Mouse (Mus musculus) heart, embryonic 10.5 days (tissue): ENCODE data around the gene Csrnp1. TPM values are rescaled to one million over a fixed set of nuclear protein-coding genes. Genes with fewer than 3 reads are reported as not detected.
"Not testable (repeated sequence)": the region's sequence is repeated elsewhere in the genome, so short reads cannot be mapped to it uniquely, and the experiment has no call there.

Source experiments
- DNase-seq: peaks from one replicate; pipeline ENCODE4 v3.0.0-alpha.2; 2017; ENCODE audit warnings: low spot score
- H3K27ac ChIP-seq: fragments of 300-500 bp; sonication (generic); 2 replicates; pipeline ENCODE4 v1.5.1; 2016; ENCODE audit warnings: mild to moderate bottlenecking
- H3K27me3 ChIP-seq: fragments of 300-500 bp; sonication (generic); 2 replicates; pipeline ENCODE4 v1.6.1; 2016; ENCODE audit warnings: mild to moderate bottlenecking; ENCODE audit not compliant: poor library complexity, insufficient read depth, severe bottlenecking
- H3K36me3 ChIP-seq: fragments of 300-500 bp; sonication (generic); 2 replicates; pipeline ENCODE4 v1.6.1; 2016; ENCODE audit warnings: mild to moderate bottlenecking, moderate library complexity
- H3K4me1 ChIP-seq: fragments of 300-500 bp; sonication (generic); 2 replicates; pipeline ENCODE4 v1.6.1; 2016; ENCODE audit warnings: mild to moderate bottlenecking
- H3K4me3 ChIP-seq: fragments of 300-500 bp; sonication (generic); 2 replicates; pipeline ENCODE4 v1.5.1; 2016; ENCODE audit warnings: mild to moderate bottlenecking, moderate library complexity
- H3K9me3 ChIP-seq: fragments of 300-500 bp; sonication (generic); 2 replicates; pipeline ENCODE4 v1.6.1; 2016; ENCODE audit warnings: mild to moderate bottlenecking, moderate library complexity
- WGBS: fragments of 180-500 bp; shearing (Covaris S2); methylation state at CpG from one replicate; pipeline ENCODE4 v1.1.7; 2016; 5-methylcytosine and 5-hydroxymethylcytosine counted together
- polyA plus RNA-seq: library from polyadenylated mRNA; unstranded; fragments of >200 nt; fragmentation: Nextera tagmentation; extraction: Ambion mirVana; gene quantifications from 2 replicates; pipeline ENCODE4 v1.2.1, GENCODE M21; 2016

Csrnp1 gene
- polyA plus RNA-seq, 1 experiment from 2014 or later, result 7.5 TPM

DNA sequence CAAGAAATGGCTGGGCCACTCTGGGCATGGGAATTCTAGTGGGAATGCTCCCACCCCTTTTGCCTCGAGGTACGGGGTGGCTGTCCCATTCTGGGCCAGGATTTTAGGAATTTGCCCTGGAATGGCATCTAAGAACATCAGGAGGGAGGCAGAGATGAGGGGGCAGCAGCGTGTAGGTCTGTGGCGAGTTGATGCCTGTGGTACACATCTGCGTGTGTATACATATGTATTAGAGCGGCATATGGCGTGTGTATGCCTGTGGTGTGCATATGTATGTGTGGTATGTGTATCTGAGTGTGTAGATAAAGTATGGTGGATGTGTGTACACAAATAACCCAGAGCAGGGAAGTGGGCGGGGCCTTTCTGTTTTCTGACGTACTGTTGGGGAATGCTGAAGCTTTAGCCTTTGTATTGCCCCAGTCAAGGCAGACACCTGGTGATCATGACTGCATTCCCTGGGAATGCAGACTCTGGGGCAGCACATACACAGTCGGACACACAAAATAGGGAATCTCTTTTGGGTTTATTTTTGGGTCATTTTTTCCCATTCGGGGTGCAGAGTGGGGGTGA, 28.9 kb upstream of the Csrnp1 start:
- no peak for DNase-seq
- 68% methylated on average over 11 of the region's 11 CpGs for WGBS
- H3K27ac ChIP-seq, result no peak overlapping the region
- no peaks in the 10 kb centered on the region for H3K27me3 ChIP-seq
- peaks cover 51% of the 10 kb centered on the region for H3K4me1 ChIP-seq
- no peaks in the 10 kb centered on the region for H3K9me3 ChIP-seq
- peaks cover 62% of the 10 kb centered on the region for H3K36me3 ChIP-seq
- no peak overlapping the region for H3K4me3 ChIP-seq

DNA sequence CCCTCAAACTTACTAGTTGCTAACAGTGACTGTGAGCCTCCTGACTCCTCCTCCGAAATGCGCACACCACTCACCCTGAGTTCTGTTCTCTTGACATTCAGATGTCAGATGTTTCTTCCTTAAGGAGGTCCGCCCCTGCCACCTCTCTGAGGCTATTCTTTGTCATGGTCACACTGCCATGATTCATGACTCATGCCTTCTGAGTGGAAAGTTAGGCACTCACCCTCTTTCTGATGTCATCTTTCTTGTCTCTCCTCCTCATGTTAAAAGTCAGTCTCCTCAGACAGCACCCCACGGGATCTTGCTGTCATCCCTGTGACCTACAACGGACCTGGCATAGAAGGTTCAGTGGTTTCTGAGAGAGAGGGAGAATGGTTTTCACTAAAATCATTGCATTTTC, 28.3 kb upstream of the Csrnp1 start:
- DNase-seq, result no peak
- H3K27ac ChIP-seq, result 0 out of 2 replicates have a peak overlapping the region, but pooled peaks have one; percentile 13
- H3K27me3 ChIP-seq, result no peaks in the 10 kb centered on the region
- H3K36me3 ChIP-seq, result peaks cover 56% of the 10 kb centered on the region
- WGBS, result 78% methylated on average over 5 of the region's 5 CpGs
- peaks cover 51% of the 10 kb centered on the region for H3K4me1 ChIP-seq
- no peak overlapping the region for H3K4me3 ChIP-seq
- H3K9me3 ChIP-seq, result no peaks in the 10 kb centered on the region

DNA sequence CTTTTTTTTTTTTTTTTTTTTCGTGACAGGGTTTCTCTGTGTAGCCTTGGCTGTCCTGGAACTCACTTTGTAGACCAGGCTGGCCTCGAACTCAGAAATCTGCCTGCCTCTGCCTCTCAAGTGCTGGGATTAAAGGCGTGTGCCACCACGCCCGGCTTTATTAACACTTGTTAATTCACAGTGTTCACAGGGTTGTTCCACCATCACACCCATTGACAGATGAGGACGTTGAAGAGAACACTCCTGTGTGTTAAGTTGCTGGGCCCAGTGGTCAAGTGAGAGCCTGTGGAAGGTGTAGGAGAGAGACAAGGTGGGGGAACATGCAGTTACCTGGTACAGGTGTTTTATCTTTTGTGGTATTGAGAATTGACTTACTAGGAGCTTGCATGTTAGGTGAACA, 27.7 kb upstream of the Csrnp1 start:
- H3K9me3 ChIP-seq, H3K27me3 ChIP-seq, H3K4me3 ChIP-seq, H3K27ac ChIP-seq, DNase-seq: not testable (repeated sequence)
- Histone ChIP-seq H3K36me3 (peaks cover 50% of the 10 kb centered on the region), H3K4me1 (peaks cover 49% of the 10 kb centered on the region)
- WGBS, result 76% methylated on average over 6 of the region's 6 CpGs

DNA sequence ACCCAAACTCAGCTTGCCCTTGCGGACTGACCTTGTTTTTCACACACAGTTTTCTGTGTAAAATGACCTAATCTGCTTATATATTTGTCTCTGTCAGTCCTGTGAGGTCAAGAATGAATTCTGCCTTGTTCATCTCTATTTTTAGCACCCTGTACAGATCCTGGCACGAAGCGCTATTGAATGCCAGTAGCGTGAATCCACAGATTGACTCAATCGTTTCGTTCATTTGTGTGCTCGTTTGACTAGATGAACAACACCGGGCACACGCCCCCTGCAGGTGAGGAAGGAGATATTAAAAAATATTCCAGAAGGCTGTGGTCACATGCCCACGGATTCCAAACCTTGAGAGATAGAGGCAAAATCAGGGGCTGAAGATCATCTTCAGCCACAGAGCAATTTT, 27.1 kb upstream of the Csrnp1 start:
- Histone ChIP-seq H3K36me3 (peaks cover 44% of the 10 kb centered on the region), H3K27ac (peak overlapping the region; percentile 81), H3K4me3 (peak overlapping the region; percentile 62), H3K9me3 (no peaks in the 10 kb centered on the region), H3K4me1 (peaks cover 45% of the 10 kb centered on the region), H3K27me3 (no peaks in the 10 kb centered on the region)
- DNase-seq, result peak; percentile 90
- 2% methylated on average over 10 of the region's 10 CpGs for WGBS

DNA sequence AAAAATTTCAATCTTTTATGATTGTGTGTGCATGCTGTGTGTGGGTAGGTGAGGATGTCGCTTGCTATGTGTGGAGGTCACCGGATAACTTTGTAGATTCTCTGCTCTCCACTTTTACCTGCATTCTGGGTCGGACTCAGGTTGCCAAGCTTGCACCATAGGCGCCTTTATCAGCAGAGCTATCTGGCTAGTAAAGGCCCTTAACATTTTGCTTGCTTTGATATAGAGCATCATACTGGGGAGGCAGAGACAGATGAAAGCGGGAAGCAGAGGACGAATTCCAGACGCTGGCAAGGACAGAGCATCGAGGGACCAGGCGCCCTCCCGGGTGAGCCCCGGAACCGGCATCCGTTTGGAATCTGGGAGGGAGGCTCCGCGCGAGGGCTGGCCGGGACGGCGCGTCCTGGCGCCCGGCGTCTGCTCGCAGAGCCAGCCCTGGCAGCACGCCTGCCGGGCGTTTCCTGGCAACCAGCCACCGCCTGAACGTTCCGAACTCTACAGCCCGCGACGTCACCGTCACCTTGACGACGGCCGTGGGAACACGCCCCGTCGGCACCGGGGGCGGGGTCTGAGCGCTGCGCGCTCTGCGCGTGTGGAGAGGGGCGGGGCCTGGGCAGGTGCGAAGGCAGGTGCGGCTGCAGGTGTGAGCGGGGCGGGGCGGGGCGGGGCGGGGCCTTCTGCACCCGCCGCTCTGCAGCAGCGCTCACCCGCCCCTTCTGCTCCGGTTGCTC, 26.5 kb upstream of the Csrnp1 start:
- Histone ChIP-seq H3K27me3 (no peaks in the 10 kb centered on the region), H3K4me1 (peaks cover 39% of the 10 kb centered on the region), H3K36me3 (peaks cover 38% of the 10 kb centered on the region), H3K9me3 (no peaks in the 10 kb centered on the region), H3K27ac (peak overlapping the region; percentile 81), H3K4me3 (peak overlapping the region; percentile 62)
- WGBS, result 1% methylated on average over 59 of the region's 60 CpGs
- DNase-seq, result peak; percentile 97

DNA sequence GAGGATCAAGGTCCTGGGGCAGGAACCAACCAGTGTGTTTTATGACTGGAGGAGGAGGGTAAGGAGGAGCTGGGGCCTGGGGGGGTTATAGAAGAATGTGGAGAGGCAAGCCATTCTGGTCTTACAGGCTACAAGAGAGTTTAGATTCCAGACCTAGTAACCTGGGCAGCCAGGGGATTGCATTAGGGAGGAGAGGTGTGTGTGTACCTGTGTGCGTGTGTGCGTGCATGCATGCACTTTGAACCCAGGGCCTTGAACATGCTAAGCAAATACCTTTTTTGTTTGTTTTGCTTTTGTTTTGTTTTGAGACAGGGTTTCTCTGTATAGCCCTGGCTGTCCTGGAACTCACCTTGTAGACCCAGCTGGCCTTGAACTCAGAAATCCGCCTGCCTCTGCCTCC, 25.4 kb upstream of the Csrnp1 start:
- Histone ChIP-seq H3K36me3 (peaks cover 27% of the 10 kb centered on the region), H3K4me1 (peaks cover 32% of the 10 kb centered on the region), H3K27me3 (no peaks in the 10 kb centered on the region), H3K4me3 (no peak overlapping the region), H3K27ac (no peak overlapping the region), H3K9me3 (no peaks in the 10 kb centered on the region)
- 91% methylated on average over 3 of the region's 3 CpGs for WGBS
- no peak for DNase-seq

DNA sequence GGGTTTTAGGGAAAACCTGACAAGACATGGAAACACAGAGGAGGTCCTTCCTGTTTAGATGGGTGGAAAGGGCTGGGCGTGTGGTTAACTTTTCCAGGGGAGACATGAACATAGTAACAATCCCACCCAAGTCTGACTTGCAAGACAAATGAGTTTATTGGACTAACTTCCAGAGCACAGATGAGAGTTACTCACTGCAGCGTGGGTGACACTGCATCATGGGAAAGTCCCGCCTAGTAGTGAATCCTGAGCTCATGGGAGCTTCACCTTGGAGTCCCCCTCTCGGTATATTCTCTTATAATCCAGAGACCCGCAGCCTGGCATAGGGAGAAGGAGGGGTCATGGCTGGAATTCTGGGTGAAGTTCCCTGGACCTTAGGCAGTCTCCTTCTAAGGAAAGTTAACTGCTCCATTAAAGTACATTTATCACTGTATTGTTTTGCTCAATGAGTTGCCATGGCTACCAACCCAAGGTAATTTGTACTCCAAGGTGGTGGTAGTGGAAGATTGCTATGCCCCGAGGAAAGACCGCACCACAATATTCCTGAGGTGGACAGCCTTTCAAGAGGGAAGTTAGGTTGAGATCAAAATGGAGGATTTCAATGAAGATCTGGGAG, 24.9 kb upstream of the Csrnp1 start:
- no peak for DNase-seq
- 82% methylated on average over 7 of the region's 7 CpGs for WGBS
- H3K36me3 ChIP-seq, result peaks cover 22% of the 10 kb centered on the region
- peak overlapping the region; percentile 29; the same call in 1 of the 2 replicates for H3K27ac ChIP-seq
- no peaks in the 10 kb centered on the region for H3K27me3 ChIP-seq
- H3K4me1 ChIP-seq, result peaks cover 26% of the 10 kb centered on the region
- H3K9me3 ChIP-seq, result no peaks in the 10 kb centered on the region
- H3K4me3 ChIP-seq, result no peak overlapping the region

DNA sequence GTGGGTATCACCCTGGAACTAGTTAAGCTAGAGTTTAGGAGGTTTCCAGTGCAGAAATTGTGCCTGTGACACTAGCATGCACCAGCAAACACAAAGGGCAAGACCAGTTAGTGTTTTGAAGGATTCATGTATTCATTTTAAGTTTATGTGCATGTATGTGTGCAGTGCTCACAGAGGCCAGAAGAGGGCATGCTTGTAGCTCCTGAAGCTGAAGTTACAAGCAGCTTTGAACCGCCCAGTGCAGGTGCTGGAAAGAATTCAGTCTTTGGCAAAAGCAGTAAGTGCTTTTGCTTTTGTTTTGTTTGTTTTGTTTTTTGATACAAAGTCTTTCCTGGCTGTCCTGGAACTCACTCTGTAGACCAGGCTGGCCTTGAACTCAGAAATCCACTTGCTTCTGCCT, 23.4 kb upstream of the Csrnp1 start:
- WGBS, result 93% methylated on average over 1 of the region's 1 CpGs
- DNase-seq, result no peak

DNA sequence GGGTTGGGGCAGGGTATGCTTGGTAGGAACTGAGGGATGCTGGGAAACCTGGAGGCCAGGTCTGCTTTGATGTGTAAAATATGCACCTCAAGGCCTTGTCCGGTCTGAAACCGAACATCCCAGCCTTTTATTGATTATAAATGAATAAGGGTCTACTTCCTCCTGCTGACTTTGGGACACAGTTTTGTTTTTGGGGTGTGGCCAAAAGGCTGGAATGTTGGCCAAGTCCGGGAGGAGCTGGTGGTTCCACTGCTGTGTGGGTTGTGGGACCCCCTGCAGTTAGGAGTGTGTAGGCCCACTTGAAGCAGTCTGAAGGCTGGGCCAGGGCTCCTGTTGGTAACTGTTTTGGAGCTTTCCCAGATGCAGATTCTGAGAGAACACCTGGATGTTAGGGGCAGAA, 21.5 kb upstream of the Csrnp1 start:
- H3K4me1 ChIP-seq, result peaks cover 23% of the 10 kb centered on the region
- DNase-seq, result no peak
- H3K27ac ChIP-seq, result no peak overlapping the region
- H3K27me3 ChIP-seq, result no peaks in the 10 kb centered on the region
- no peaks in the 10 kb centered on the region for H3K9me3 ChIP-seq
- WGBS, result 78% methylated on average over 3 of the region's 3 CpGs
- H3K36me3 ChIP-seq, result no peaks in the 10 kb centered on the region
- H3K4me3 ChIP-seq, result no peak overlapping the region

More for the DNA sequence above, 23.4 kb upstream of the Csrnp1 start:
- Histone ChIP-seq H3K9me3 (no peaks in the 10 kb centered on the region), H3K4me1 (peaks cover 20% of the 10 kb centered on the region), H3K36me3 (peaks cover 7% of the 10 kb centered on the region; the same call in 1 of the 2 replicates), H3K27me3 (no peaks in the 10 kb centered on the region), H3K27ac (no peak overlapping the region), H3K4me3 (no peak overlapping the region)

DNA sequence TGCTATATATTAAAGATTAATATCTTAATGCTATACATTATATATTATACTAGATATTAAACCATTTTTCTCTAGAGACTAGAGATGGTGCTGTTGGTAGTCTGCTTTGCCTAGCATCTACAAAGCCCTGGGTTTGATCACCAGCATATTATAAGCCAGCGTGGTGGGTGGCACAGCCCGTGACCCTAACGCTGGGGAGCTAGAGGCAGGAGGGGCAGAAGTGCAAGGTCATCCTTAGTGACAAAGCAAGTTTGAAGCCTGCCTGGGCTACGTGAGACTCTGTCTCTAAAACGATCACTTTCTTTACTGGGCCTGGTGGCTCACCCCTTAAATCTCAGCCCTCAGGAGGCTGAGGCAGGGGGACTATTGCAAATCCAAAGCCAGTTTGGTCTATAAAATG, 18.4 kb upstream of the Csrnp1 start:
- peaks cover 19% of the 10 kb centered on the region for H3K4me1 ChIP-seq
- no peaks in the 10 kb centered on the region for H3K36me3 ChIP-seq
- H3K27ac ChIP-seq, result peak overlapping the region; percentile 91
- no peak for DNase-seq
- no peak overlapping the region for H3K4me3 ChIP-seq
- WGBS, result 81% methylated on average over 5 of the region's 5 CpGs
- H3K9me3 ChIP-seq, result no peaks in the 10 kb centered on the region
- peaks cover 5% of the 10 kb centered on the region for H3K27me3 ChIP-seq

DNA sequence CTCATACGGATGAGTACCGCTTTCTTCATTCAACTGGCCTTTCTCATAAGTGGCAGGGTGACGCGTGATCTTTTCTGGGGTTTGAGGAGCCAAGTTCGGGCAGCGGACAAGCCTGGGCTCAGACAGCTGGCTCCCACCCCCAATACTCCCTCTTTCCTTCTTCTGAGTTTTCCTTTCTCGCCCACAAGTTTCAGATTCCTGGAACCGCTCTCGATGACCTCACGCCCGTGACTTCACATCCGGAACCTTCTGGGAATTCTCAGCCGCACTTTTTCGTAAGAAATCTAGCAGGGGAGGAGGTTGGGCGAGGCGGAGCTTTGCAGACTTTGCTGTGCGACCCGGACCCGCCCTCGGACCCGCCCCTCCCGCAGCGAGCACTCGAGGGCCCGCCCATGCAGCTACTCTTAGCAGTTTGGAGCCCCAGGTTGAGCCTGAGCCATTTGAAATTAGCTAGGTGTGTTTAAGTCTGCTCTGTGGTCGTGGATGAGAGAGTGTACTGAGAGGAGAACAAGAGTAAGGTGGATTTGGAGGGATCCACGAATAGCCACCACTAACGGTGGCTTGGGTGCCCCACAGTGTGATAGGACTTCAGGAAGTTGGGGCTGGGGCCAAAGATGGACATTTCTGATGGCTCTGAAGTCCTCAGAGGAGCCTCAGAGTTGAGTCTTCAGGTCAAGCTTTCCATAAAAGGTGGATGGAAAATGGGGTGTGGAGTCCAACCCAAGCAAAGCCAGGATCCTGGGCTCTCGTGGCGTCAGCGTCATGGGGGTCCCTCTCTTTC, 17.7 kb upstream of the Csrnp1 start:
- DNase-seq, result peak; percentile 98
- Histone ChIP-seq H3K36me3 (no peaks in the 10 kb centered on the region), H3K4me3 (peak overlapping the region; percentile 64), H3K27me3 (peaks cover 5% of the 10 kb centered on the region), H3K9me3 (no peaks in the 10 kb centered on the region), H3K27ac (peak overlapping the region; percentile 91), H3K4me1 (peaks cover 19% of the 10 kb centered on the region)
- 10% methylated on average over 31 of the region's 31 CpGs for WGBS

DNA sequence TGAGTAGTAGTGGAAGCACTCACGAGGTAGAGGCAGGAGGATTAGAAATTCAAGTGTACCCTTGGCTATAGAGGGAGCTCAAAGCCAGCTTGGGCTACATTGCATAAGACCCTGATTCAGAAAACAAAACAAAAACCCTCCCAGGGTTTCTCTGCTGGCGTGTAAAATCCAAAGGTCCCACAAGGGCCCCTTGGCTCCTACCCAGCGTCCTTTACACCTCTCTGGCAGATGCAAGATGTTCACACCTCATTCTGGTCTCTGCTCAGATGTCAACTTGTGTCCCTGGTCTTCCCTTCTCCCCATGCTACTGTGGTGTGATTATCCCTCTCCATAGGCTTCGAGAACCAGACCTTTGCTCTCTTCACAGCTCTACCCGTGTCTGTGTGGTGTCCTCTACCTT, 16.3 kb upstream of the Csrnp1 start:
- Histone ChIP-seq H3K27ac (0 out of 2 replicates have a peak overlapping the region, but pooled peaks have one; percentile 16), H3K4me3 (no peak overlapping the region), H3K27me3 (peaks cover 5% of the 10 kb centered on the region), H3K9me3 (no peaks in the 10 kb centered on the region), H3K4me1 (peaks cover 19% of the 10 kb centered on the region), H3K36me3 (no peaks in the 10 kb centered on the region)
- no peak for DNase-seq
- 69% methylated on average over 5 of the region's 5 CpGs for WGBS

DNA sequence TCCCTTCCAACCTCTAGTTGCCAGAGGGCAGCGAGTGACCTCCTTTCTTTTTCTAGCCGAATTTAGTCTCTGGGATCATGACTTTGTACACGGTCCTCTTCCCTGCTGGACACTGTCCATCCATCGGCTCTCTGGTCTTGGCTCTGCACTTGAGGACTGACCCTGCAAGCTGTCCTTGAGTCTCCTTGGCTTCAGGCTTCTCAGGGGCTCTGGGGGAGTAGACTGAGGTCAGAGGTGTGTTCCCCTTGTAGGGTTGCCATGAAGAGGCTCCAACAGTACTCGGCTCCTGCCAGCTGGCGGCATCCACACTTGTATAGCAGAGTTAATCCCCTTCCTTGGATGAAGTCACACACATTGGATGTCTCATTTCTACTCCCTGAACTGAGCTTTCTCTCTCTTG, 15.2 kb upstream of the Csrnp1 start:
- Histone ChIP-seq H3K4me3 (no peak overlapping the region), H3K27ac (0 out of 2 replicates have a peak overlapping the region, but pooled peaks have one; percentile 19), H3K27me3 (peaks cover 5% of the 10 kb centered on the region), H3K36me3 (no peaks in the 10 kb centered on the region), H3K4me1 (peaks cover 19% of the 10 kb centered on the region), H3K9me3 (no peaks in the 10 kb centered on the region)
- 83% methylated on average over 6 of the region's 6 CpGs for WGBS
- no peak for DNase-seq
